Mouse (Mus musculus): ENCODE results near the gene Trpm4. TPM values are rescaled to one million over a fixed set of nuclear protein-coding genes. Genes with fewer than 3 reads are reported as not detected.

The Trpm4 gene
- total RNA-seq, 1 experiment from 2014 or later: 3.2 TPM

DNA sequence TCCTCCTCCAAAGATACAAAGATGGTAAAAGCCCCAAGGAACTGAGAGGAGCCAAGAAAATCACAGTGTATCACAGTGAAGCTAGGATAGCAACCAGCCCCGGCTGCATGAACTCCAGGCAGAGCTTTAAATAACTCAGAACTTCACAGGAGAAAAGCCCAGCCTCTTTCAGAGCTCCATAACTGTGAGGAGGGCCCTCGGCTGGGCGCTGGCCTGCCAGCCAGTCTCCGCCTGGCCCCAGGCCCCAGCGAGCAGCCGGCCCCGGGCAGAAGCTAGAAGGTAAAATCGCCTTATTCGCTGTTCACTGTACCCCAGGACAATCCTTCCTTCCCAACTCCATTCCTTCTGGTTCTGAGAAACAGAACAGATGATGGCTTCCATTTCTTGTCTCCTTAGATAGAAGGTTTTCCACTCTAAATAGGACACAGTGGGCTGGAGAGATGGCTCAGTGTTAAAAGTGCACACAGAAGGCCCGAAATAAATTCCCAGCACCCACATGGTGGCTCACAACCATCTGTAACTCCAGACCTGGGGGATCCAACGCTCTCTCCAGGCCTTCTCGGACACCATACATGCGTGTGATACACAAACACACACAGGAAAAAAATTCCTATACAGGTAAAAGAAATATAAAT lies 4.6 kb downstream of the Trpm4 start:
- ATAC-seq (replicated peaks in 1 of 2; ENCODE audit: insufficient read depth in 1 of 2, low FRiP score in 2 of 2, low TSS enrichment in 1 of 2, low read depth in 1 of 2, poor library complexity in 2 of 2, severe bottlenecking in 2 of 2): no peak

GRCm38 (mm10) chr7:45325800-45326199 lies 7.8 kb downstream of the Trpm4 start:
- ATAC-seq (replicated peaks in 1 of 2; ENCODE audit: insufficient read depth in 1 of 2, low FRiP score in 2 of 2, low TSS enrichment in 1 of 2, low read depth in 1 of 2, poor library complexity in 2 of 2, severe bottlenecking in 2 of 2): no peak

GRCm38 (mm10) chr7:45323069-45323468 lies 10.5 kb downstream of the Trpm4 start:
- no peak for ATAC-seq (replicated peaks in 1 of 2; ENCODE audit: insufficient read depth in 1 of 2, low FRiP score in 2 of 2, low TSS enrichment in 1 of 2, low read depth in 1 of 2, poor library complexity in 2 of 2, severe bottlenecking in 2 of 2)

- ATAC-seq (replicated peaks in 1 of 2; ENCODE audit: insufficient read depth in 1 of 2, low FRiP score in 2 of 2, low TSS enrichment in 1 of 2, low read depth in 1 of 2, poor library complexity in 2 of 2, severe bottlenecking in 2 of 2): no peak
Observed at GRCm38 (mm10) chr7:45322245-45322644, 11.3 kb downstream of the Trpm4 start.

- no peak for ATAC-seq (replicated peaks in 1 of 2; ENCODE audit: insufficient read depth in 1 of 2, low FRiP score in 2 of 2, low TSS enrichment in 1 of 2, low read depth in 1 of 2, poor library complexity in 2 of 2, severe bottlenecking in 2 of 2)
Observed at GRCm38 (mm10) chr7:45316536-45316935, 17.0 kb downstream of the Trpm4 start.

DNA sequence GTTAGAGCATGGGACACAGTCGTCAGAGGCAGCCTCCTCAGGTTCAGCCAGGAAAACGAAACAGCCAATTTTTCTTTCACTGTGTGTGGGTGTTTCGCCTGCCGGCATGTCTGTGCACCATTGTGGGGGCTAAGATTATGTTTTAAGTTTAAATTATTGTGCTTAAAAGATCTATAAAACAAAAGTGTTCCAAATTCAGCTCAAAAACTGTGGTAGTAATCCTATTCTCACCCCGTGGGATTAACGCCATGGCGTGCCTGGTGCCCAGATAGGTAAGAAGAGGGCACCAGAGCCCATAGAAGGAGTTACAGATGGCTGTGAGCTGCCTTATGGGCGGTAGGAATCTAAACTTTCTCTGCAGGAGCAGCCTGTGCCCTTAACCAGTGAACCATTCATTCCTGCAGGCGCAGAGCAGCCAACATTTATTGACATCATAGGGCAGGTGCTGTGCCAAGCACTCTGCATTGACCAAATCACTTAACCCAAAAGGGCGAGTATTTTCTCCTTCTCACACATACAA lies 18.3 kb downstream of the Trpm4 start:
- no peak for ATAC-seq (replicated peaks in 1 of 2; ENCODE audit: insufficient read depth in 1 of 2, low FRiP score in 2 of 2, low TSS enrichment in 1 of 2, low read depth in 1 of 2, poor library complexity in 2 of 2, severe bottlenecking in 2 of 2)

DNA sequence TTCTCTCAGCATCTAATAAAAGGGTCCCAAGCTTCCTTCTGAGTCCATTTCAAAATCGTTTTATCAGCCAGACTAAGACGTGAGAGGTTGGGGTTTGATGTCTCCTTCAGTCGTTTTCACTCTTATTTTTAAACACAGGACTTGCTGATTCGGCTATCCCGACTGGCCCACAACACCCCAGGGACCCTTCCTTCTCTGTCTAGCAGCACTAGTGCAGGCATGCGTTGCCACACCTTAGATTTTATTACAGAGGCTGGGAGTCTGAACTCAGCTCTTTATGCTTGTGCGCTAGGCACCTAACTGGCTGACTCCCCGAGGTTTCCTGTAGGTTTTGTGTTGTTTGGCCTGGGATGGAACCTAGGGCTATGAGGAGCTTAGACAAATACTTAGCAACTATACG lies 20.1 kb downstream of the Trpm4 start:
- no peak for ATAC-seq (replicated peaks in 1 of 2; ENCODE audit: insufficient read depth in 1 of 2, low FRiP score in 2 of 2, low TSS enrichment in 1 of 2, low read depth in 1 of 2, poor library complexity in 2 of 2, severe bottlenecking in 2 of 2)

- no peak for ATAC-seq (replicated peaks in 1 of 2; ENCODE audit: insufficient read depth in 1 of 2, low FRiP score in 2 of 2, low TSS enrichment in 1 of 2, low read depth in 1 of 2, poor library complexity in 2 of 2, severe bottlenecking in 2 of 2)
Observed at GRCm38 (mm10) chr7:45312686-45313453, 20.7 kb downstream of the Trpm4 start.

GRCm38 (mm10) chr7:45312023-45312422 lies 21.6 kb downstream of the Trpm4 start:
- ATAC-seq (replicated peaks in 1 of 2; ENCODE audit: insufficient read depth in 1 of 2, low FRiP score in 2 of 2, low TSS enrichment in 1 of 2, low read depth in 1 of 2, poor library complexity in 2 of 2, severe bottlenecking in 2 of 2): no peak

- ATAC-seq (replicated peaks in 1 of 2; ENCODE audit: insufficient read depth in 1 of 2, low FRiP score in 2 of 2, low TSS enrichment in 1 of 2, low read depth in 1 of 2, poor library complexity in 2 of 2, severe bottlenecking in 2 of 2): peak in 1 of 2 experiments; percentile 54; a peak in 3 of 4 replicates
Observed at GRCm38 (mm10) chr7:45309455-45309854, 24.1 kb downstream of the Trpm4 start.

GRCm38 (mm10) chr7:45308551-45309240 lies 24.9 kb downstream of the Trpm4 start:
- 0 out of 4 replicates have a peak, but pooled peaks of 1 of the 2 experiments have one; percentile 26 for ATAC-seq (replicated peaks in 1 of 2; ENCODE audit: insufficient read depth in 1 of 2, low FRiP score in 2 of 2, low TSS enrichment in 1 of 2, low read depth in 1 of 2, poor library complexity in 2 of 2, severe bottlenecking in 2 of 2)

- ATAC-seq (replicated peaks in 1 of 2; ENCODE audit: insufficient read depth in 1 of 2, low FRiP score in 2 of 2, low TSS enrichment in 1 of 2, low read depth in 1 of 2, poor library complexity in 2 of 2, severe bottlenecking in 2 of 2): peak; percentile 50 to 63; a peak in 2 of 4 replicates
Observed at GRCm38 (mm10) chr7:45305275-45305674, 28.3 kb downstream of the Trpm4 start.

GRCm38 (mm10) chr7:45304869-45305268 lies 28.7 kb downstream of the Trpm4 start:
- no peak for ATAC-seq (replicated peaks in 1 of 2; ENCODE audit: insufficient read depth in 1 of 2, low FRiP score in 2 of 2, low TSS enrichment in 1 of 2, low read depth in 1 of 2, poor library complexity in 2 of 2, severe bottlenecking in 2 of 2)

GRCm38 (mm10) chr7:45302626-45303025 lies 31.0 kb downstream of the Trpm4 start:
- ATAC-seq (replicated peaks in 1 of 2; ENCODE audit: insufficient read depth in 1 of 2, low FRiP score in 2 of 2, low TSS enrichment in 1 of 2, low read depth in 1 of 2, poor library complexity in 2 of 2, severe bottlenecking in 2 of 2): no peak

DNA sequence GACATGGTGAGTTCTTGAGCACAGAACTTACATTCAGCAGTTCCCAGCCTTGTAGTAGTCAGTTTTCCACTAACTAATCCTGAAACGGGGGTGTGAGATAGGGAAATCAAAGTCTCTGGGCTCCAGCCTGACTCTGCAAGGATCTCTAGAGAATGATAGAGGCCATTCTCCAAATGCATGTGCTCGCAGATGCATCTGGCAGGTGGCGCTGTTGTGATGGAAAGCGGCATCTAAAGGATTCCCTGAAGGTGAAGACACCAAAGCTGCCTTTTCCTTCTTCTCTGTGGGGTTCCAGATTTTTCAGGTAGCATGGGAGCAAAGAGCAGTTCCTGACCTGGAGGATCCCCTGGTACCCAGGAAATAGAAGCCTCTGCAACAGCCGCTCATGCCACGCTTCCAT lies 33.3 kb downstream of the Trpm4 start:
- 0 out of 4 replicates have a peak, but pooled peaks of 1 of the 2 experiments have one; percentile 34 for ATAC-seq (replicated peaks in 1 of 2; ENCODE audit: insufficient read depth in 1 of 2, low FRiP score in 2 of 2, low TSS enrichment in 1 of 2, low read depth in 1 of 2, poor library complexity in 2 of 2, severe bottlenecking in 2 of 2)

- peak; percentile 97 to 98 for ATAC-seq (replicated peaks in 1 of 2; ENCODE audit: insufficient read depth in 1 of 2, low FRiP score in 2 of 2, low TSS enrichment in 1 of 2, low read depth in 1 of 2, poor library complexity in 2 of 2, severe bottlenecking in 2 of 2)
Observed at GRCm38 (mm10) chr7:45299752-45300151, 33.8 kb downstream of the Trpm4 start.

DNA sequence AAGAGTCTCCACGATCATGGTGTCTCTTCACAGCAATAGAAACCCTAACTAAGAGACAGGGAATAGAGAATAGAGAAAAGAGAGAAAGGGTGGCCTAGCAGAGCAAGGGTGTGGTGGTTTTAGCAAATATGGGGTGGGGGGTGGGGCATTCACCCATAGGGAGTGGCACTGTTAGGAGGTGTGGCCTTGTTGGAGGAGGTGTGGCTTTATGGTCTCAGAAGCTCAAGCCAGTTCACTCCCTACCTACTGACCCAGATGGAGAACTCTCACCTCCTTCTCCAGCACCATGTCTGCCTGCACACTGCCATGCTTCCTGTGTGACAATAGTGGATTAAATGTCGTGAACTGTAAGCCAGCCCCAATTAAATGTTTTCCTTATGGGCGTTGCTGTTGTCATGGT lies 36.0 kb downstream of the Trpm4 start:
- no peak for ATAC-seq (replicated peaks in 1 of 2; ENCODE audit: insufficient read depth in 1 of 2, low FRiP score in 2 of 2, low TSS enrichment in 1 of 2, low read depth in 1 of 2, poor library complexity in 2 of 2, severe bottlenecking in 2 of 2)

GRCm38 (mm10) chr7:45296626-45297025 lies 37.0 kb downstream of the Trpm4 start:
- no peak for ATAC-seq (replicated peaks in 1 of 2; ENCODE audit: insufficient read depth in 1 of 2, low FRiP score in 2 of 2, low TSS enrichment in 1 of 2, low read depth in 1 of 2, poor library complexity in 2 of 2, severe bottlenecking in 2 of 2)

All from hematopoietic stem cell, adult 5-6 weeks (primary cell).